Mouse (Mus musculus) E14TG2a.4 (cell line): Measurements from ENCODE around the gene Gm1604a.
"Not testable (repeated sequence)": the region's sequence is repeated elsewhere in the genome, so short reads cannot be mapped to it uniquely, and the experiment has no call there.

Experiments
- CTCF ChIP-seq: conservative IDR thresholded peaks from 2 replicates; pipeline ENCODE4 v1.5.1; 2014; ENCODE audit warnings: low read length
- POU5F1 ChIP-seq: IDR thresholded peaks from 2 replicates; pipeline ENCODE4 v1.6.1; 2014; ENCODE audit warnings: low read length, borderline replicate concordance

DNA sequence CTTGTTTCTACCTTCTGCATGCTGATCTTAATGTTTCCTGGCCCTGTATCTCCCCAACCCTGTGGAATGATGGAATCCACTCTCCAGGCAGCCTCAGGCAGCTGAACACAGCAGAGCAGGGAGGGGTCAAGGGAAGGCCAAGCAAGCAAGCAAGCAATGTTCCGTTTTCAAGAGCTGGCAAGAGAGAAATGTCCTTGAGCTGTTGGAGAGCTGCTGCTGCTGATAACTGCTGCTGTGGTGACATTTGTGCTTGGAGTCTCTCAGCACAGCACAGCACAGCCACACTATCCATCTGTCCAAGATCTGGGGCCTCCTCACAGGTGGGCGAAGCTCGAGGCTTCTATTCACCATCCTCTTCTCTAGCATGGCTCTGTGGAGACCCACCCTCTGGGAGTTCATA lies 22.0 kb upstream of the Gm1604a start:
- not testable (repeated sequence) for TF ChIP-seq CTCF, POU5F1
